Mouse (Mus musculus): ENCODE measurements around the gene Smok3b. TPM values are rescaled to one million over a fixed set of nuclear protein-coding genes. Genes with fewer than 3 reads are reported as not detected.
A peak's percentile ranks its signal among the peaks of the same experiment; 100 is the strongest.

Gene Smok3b
- polyA plus RNA-seq, 1 experiment from 2014 or later, result not detected

DNA sequence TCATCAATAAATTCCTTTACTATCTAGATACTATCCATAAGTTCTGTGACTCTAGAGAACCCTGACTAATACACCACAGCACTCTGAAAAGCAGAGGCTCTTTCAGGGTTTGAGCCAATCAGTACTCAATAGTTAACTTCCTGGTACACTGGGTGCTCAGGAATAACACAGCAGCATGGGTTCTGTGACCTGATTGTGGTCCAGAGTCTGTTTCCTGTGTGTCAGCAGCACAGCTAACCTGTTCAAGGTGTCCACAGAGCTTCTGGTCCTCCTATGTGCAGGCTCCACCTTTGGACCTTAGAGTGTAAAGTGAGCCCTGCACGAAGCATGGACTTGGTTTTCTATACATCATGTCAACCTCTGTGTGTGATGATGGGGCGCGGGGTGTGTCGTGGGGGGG lies 52.6 kb downstream of the Smok3b start:
- no peak for TF ChIP-seq CTCF (IDR thresholded peaks at IDR 0.05; ENCODE audit: low read depth)
- Histone ChIP-seq H3K9ac (ENCODE audit: low read depth, low read length) (no peak overlapping the region), H3K4me1 (replicated peaks; ENCODE audit: control insufficient read depth, insufficient read depth, low read length) (no peaks in the 10 kb centered on the region), H3K9me3 (ENCODE audit: control insufficient read depth) (no peaks in the 10 kb centered on the region), H3K27ac (ENCODE audit: low read depth, low read length) (no peak overlapping the region), H3K4me3 (ENCODE audit: low read depth, low read length) (no peak overlapping the region), H3K27me3 (replicated peaks; ENCODE audit: control insufficient read depth, insufficient read depth, low read length) (no peaks in the 10 kb centered on the region), H3K4me2 (replicated peaks; ENCODE audit: low read depth) (no peak overlapping the region), H3K36me3 (ENCODE audit: control insufficient read depth, insufficient read depth) (no peaks in the 10 kb centered on the region)
- 83% methylated on average over 4 of the region's 4 CpGs for WGBS
- ATAC-seq, result peak; percentile 59; the same call in 1 of the 2 replicates

DNA sequence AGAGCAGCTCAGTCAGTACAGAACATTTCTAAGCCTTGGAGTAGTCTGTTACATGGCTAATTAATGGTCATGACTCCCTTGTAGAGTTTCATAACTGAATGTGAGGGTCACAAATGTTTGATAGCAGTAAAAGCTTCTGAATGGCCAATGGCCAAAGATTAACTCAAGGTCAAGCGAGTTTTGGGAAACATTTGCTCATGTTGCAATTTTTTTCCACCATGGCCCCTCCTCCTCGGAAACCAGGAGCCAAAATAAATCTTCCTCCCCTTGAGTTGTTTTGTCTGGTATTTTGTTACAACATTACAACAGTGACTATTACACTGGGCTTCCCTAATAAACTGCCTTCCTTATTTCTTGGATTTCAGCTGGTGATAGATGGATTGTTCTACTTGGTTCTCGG lies 54.5 kb downstream of the Smok3b start:
- Histone ChIP-seq H3K36me3 (ENCODE audit: control insufficient read depth, insufficient read depth) (no peaks in the 10 kb centered on the region), H3K4me1 (replicated peaks; ENCODE audit: control insufficient read depth, insufficient read depth, low read length) (no peaks in the 10 kb centered on the region), H3K9me3 (ENCODE audit: control insufficient read depth) (no peaks in the 10 kb centered on the region), H3K4me2 (replicated peaks; ENCODE audit: low read depth) (no peak overlapping the region), H3K4me3 (ENCODE audit: low read depth, low read length) (no peak overlapping the region), H3K27me3 (replicated peaks; ENCODE audit: control insufficient read depth, insufficient read depth, low read length) (no peaks in the 10 kb centered on the region), H3K9ac (ENCODE audit: low read depth, low read length) (no peak overlapping the region), H3K27ac (ENCODE audit: low read depth, low read length) (no peak overlapping the region)
- TF ChIP-seq CTCF (IDR thresholded peaks at IDR 0.05; ENCODE audit: low read depth), result no peak
- ATAC-seq, result no peak
- WGBS, result 75% methylated on average over 3 of the region's 3 CpGs

GRCm38 (mm10) chr5:138076148-138076547 lies 54.9 kb downstream of the Smok3b start:
- no peak overlapping the region for H3K9ac ChIP-seq (ENCODE audit: low read depth, low read length)
- no peak overlapping the region for H3K4me3 ChIP-seq (ENCODE audit: low read depth, low read length)
- H3K4me2 ChIP-seq (replicated peaks; ENCODE audit: low read depth), result no peak overlapping the region
- TF ChIP-seq CTCF (IDR thresholded peaks at IDR 0.05; ENCODE audit: low read depth), result no peak
- no peaks in the 10 kb centered on the region for H3K36me3 ChIP-seq (ENCODE audit: control insufficient read depth, insufficient read depth)
- 0 out of 2 replicates have a peak, but pooled peaks have one; percentile 10 for ATAC-seq
- no peaks in the 10 kb centered on the region for H3K27me3 ChIP-seq (replicated peaks; ENCODE audit: control insufficient read depth, insufficient read depth, low read length)
- no peaks in the 10 kb centered on the region for H3K4me1 ChIP-seq (replicated peaks; ENCODE audit: control insufficient read depth, insufficient read depth, low read length)
- WGBS, result 55% methylated on average over 2 of the region's 2 CpGs
- H3K27ac ChIP-seq (ENCODE audit: low read depth, low read length), result no peak overlapping the region
- no peaks in the 10 kb centered on the region for H3K9me3 ChIP-seq (ENCODE audit: control insufficient read depth)

- H3K27ac ChIP-seq (ENCODE audit: low read depth, low read length), result no peak overlapping the region
- no peaks in the 10 kb centered on the region for H3K36me3 ChIP-seq (ENCODE audit: control insufficient read depth, insufficient read depth)
- no peak overlapping the region for H3K4me3 ChIP-seq (ENCODE audit: low read depth, low read length)
- 0 out of 2 replicates have a peak, but pooled peaks cover 2% of the 10 kb centered on the region for H3K4me1 ChIP-seq (replicated peaks; ENCODE audit: control insufficient read depth, insufficient read depth, low read length)
- H3K9me3 ChIP-seq (ENCODE audit: control insufficient read depth), result no peaks in the 10 kb centered on the region
- no peaks in the 10 kb centered on the region for H3K27me3 ChIP-seq (replicated peaks; ENCODE audit: control insufficient read depth, insufficient read depth, low read length)
- no peak for ATAC-seq
- WGBS, result 83% methylated on average over 5 of the region's 5 CpGs
- TF ChIP-seq CTCF (IDR thresholded peaks at IDR 0.05; ENCODE audit: low read depth), result no peak
- no peak overlapping the region for H3K4me2 ChIP-seq (replicated peaks; ENCODE audit: low read depth)
- H3K9ac ChIP-seq (ENCODE audit: low read depth, low read length), result no peak overlapping the region
These were observed 59.2 kb downstream of the Smok3b start for GRCm38 (mm10) chr5:138080456-138080855.

- Histone ChIP-seq H3K4me1 (replicated peaks; ENCODE audit: control insufficient read depth, insufficient read depth, low read length) (0 out of 2 replicates have a peak, but pooled peaks cover 2% of the 10 kb centered on the region), H3K4me3 (ENCODE audit: low read depth, low read length) (no peak overlapping the region), H3K27ac (ENCODE audit: low read depth, low read length) (no peak overlapping the region), H3K4me2 (replicated peaks; ENCODE audit: low read depth) (no peak overlapping the region), H3K36me3 (ENCODE audit: control insufficient read depth, insufficient read depth) (no peaks in the 10 kb centered on the region), H3K9ac (ENCODE audit: low read depth, low read length) (no peak overlapping the region), H3K27me3 (replicated peaks; ENCODE audit: control insufficient read depth, insufficient read depth, low read length) (no peaks in the 10 kb centered on the region), H3K9me3 (ENCODE audit: control insufficient read depth) (no peaks in the 10 kb centered on the region)
- 87% methylated on average over 9 of the region's 9 CpGs for WGBS
- TF ChIP-seq CTCF (IDR thresholded peaks at IDR 0.05; ENCODE audit: low read depth), result no peak
- ATAC-seq, result no peak
These were observed 60.2 kb downstream of the Smok3b start for GRCm38 (mm10) chr5:138081446-138081845.

- 51% methylated on average over 2 of the region's 2 CpGs for WGBS
- Histone ChIP-seq H3K4me2 (replicated peaks; ENCODE audit: low read depth) (no peak overlapping the region), H3K27ac (ENCODE audit: low read depth, low read length) (no peak overlapping the region), H3K4me1 (replicated peaks; ENCODE audit: control insufficient read depth, insufficient read depth, low read length) (peaks cover 7% of the 10 kb centered on the region; the same call in 1 of the 2 replicates), H3K27me3 (replicated peaks; ENCODE audit: control insufficient read depth, insufficient read depth, low read length) (no peaks in the 10 kb centered on the region), H3K4me3 (ENCODE audit: low read depth, low read length) (no peak overlapping the region), H3K36me3 (ENCODE audit: control insufficient read depth, insufficient read depth) (no peaks in the 10 kb centered on the region), H3K9me3 (ENCODE audit: control insufficient read depth) (no peaks in the 10 kb centered on the region), H3K9ac (ENCODE audit: low read depth, low read length) (no peak overlapping the region)
- no peak for TF ChIP-seq CTCF (IDR thresholded peaks at IDR 0.05; ENCODE audit: low read depth)
- ATAC-seq, result no peak
These were observed 62.2 kb downstream of the Smok3b start for GRCm38 (mm10) chr5:138083318-138083900.
